Mouse (Mus musculus) urinary bladder, postnatal 25 days (tissue): Measurements from ENCODE around the gene Ide.
A peak's percentile ranks its signal among the peaks of the same experiment; 100 is the strongest.

Experiments used
- DNase-seq: peaks from one replicate; pipeline ENCODE4 v3.0.0; 2022; ENCODE audit warnings: low spot score

The Ide gene

GRCm38 (mm10) chr19:37337752-37338151, at the start of gene Ide:
Gene Ide (minus strand): TSS chr19:37337852.
- DNase-seq, result no peak

- no peak for DNase-seq
Measured at GRCm38 (mm10) chr19:37386126-37386525, 48.5 kb upstream of the Ide start.

GRCm38 (mm10) chr19:37378816-37379215, 41.2 kb upstream of the Ide start:
- DNase-seq, result no peak

GRCm38 (mm10) chr19:37377404-37377990, 39.8 kb upstream of the Ide start:
- DNase-seq, result no peak

GRCm38 (mm10) chr19:37376841-37377240, 39.2 kb upstream of the Ide start:
- DNase-seq, result no peak

GRCm38 (mm10) chr19:37375755-37376615, 38.3 kb upstream of the Ide start, which contains the start of gene Kif11:
Gene Kif11 (plus strand): TSS chr19:37376403.
- DNase-seq, result peak; percentile 90

- DNase-seq, result no peak
Measured at GRCm38 (mm10) chr19:37374941-37375754, 37.5 kb upstream of the Ide start.

GRCm38 (mm10) chr19:37370356-37370755, 32.7 kb upstream of the Ide start:
- DNase-seq, result no peak

GRCm38 (mm10) chr19:37369921-37370320, 32.3 kb upstream of the Ide start:
- no peak for DNase-seq

- DNase-seq, result no peak
Measured at GRCm38 (mm10) chr19:37368990-37369389, 31.3 kb upstream of the Ide start.

GRCm38 (mm10) chr19:37363128-37363939, 25.7 kb upstream of the Ide start:
- DNase-seq, result no peak

GRCm38 (mm10) chr19:37362545-37362944, 24.9 kb upstream of the Ide start:
- no peak for DNase-seq

- no peak for DNase-seq
Measured at GRCm38 (mm10) chr19:37360044-37360443, 22.4 kb upstream of the Ide start.

GRCm38 (mm10) chr19:37353331-37353730, 15.7 kb upstream of the Ide start:
- peak; percentile 25 for DNase-seq

GRCm38 (mm10) chr19:37352756-37353155, 15.1 kb upstream of the Ide start:
- DNase-seq, result no peak

GRCm38 (mm10) chr19:37348952-37349351, 11.3 kb upstream of the Ide start:
- DNase-seq, result no peak

GRCm38 (mm10) chr19:37348331-37348730, 10.7 kb upstream of the Ide start:
- no peak for DNase-seq

- no peak for DNase-seq
Measured at GRCm38 (mm10) chr19:37346258-37346657, 8.6 kb upstream of the Ide start.

- no peak for DNase-seq
Measured at GRCm38 (mm10) chr19:37343899-37344298, 6.2 kb upstream of the Ide start.

- no peak for DNase-seq
Measured at GRCm38 (mm10) chr19:37340931-37341330, 3.3 kb upstream of the Ide start.

GRCm38 (mm10) chr19:37340495-37340894, 2.8 kb upstream of the Ide start:
- no peak for DNase-seq

- DNase-seq, result no peak
Measured at GRCm38 (mm10) chr19:37335392-37335791, 2.3 kb downstream of the Ide start.
